Mouse (Mus musculus) brain, adult 2 months (tissue): ENCODE data around the gene Pip5k1b.

Experiments
- DNase-seq: peaks from one replicate; pipeline ENCODE4 v3.0.0; 2011; ENCODE audit warnings: low read depth, low spot score

Gene Pip5k1b

DNA sequence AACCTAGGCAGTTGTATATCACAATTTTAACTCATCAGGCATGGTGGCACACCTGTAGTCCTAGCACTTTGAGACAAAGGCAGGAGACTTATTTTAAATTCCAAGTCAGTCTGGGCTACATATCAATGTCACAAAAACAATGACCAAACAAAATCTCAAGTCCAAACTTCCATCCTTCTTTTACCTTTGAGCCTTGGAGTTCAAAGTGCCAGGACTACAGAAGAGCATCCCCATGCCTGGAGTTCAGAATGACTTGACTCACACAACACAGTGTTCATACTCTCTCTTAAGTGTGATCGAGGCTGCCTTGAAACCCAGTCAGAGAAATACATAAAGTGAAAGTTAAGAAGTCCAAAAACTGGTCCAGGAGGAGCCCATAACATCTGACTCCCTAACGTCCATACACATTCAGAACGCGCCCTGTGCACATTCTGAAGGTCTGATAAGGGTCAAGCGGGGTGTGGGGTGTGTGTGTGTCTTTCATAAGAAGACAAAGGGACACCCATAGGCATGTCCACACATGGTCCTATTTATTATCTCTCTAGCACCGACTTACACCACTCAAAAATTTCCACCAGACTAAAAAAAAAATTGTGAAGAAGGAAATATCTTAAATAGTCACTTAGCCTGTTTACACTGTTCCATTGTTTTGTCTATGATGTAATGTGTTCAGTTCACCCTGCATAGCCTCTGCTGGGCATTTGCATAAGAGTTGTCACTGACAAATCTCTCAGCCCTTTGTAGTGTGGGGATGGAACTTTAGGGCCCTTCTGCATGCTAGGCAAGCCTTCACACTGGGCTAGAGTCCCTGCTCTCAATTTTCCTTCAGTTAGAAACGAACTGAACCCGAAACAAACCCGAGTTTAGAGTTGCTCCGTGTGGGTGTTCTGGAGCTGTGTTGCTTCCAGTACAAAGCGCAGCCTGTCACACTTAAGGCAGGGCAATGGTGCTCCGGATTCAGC, 296.0 kb downstream of the Pip5k1b start:
- peak; percentile 62 for DNase-seq

GRCm38 (mm10) chr19:24258368-24258767, 297.3 kb downstream of the Pip5k1b start:
- no peak for DNase-seq

GRCm38 (mm10) chr19:24257962-24258361, 297.7 kb downstream of the Pip5k1b start:
- no peak for DNase-seq

- no peak for DNase-seq
These were observed 301.9 kb downstream of the Pip5k1b start for GRCm38 (mm10) chr19:24253657-24254260.

DNA sequence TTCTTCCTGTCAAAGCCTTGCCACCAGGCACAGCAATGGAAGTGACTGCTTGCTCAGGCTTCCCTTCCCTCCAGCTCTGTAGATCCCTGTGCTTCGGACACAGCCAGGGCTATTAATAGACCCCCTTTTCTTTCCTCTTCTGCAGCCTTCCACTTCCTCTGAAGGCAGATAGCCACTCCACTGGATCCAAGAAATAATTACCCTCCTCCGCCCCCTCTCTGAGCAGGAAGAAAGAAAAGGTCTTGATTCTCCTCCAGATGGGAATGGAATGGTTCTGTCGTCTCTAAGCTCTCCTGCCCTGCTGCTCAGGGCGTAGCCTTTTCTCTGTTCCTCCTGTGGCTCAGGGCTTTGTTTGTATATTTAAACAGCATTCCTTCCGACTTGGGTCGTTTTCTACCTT, 303.8 kb downstream of the Pip5k1b start:
- DNase-seq, result peak; percentile 21
